Mouse (Mus musculus) liver, postnatal 0 days (tissue): ENCODE measurements at regions not wholly inside any gene's neighbourhood (a gene's known extent, or its start where the extent isn't known, plus 50 kb on each side); places are given as distances from the start of the nearest gene placed in this dataset.

Experiments
- CTCF ChIP-seq: sonication (generic); IDR thresholded peaks from 2 replicates; pipeline ENCODE4 v1.5.1; 2016; ENCODE audit warnings: antibody characterized with exemption, low read depth
- EP300 ChIP-seq: IDR thresholded peaks from 2 replicates; pipeline ENCODE4 v1.6.1; 2016; ENCODE audit warnings: antibody characterized with exemption, low read depth, mild to moderate bottlenecking

DNA sequence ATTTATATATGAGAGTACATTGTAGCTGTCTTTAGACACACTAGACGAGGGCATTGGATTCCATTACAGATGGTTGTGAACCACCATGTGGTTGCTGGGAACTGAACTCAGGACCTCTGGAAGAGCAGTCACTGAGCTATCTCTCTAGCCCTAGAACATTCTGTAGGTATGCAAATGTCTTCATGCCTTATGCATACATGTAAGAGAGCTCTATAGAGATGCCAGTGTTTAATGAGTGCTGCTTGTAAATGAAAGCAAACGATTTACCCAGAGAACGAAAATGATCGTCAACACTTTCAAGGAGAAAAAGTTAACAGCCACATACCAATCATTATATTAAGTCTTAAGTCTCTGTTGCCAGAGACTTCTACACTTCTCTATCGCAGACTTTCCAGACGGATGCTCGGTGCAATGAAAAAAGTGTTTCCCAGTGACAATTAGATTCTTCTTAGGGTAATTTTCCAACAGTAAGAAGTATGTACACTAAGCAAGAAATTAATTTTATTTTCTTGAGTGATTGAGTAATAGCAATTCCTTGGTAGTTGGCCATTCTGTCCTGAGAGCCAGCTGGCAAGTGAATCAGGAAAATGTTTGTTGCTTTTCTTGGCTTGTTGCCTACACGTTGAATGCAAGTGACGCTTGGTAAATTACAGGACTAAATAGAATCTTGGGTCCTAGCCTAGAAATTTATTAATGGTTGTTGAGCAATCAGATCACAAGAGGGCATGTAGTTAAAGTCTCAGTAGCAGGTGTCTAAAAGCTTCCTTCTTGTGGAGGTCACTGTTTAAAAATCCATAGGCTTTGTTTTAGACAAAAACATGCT is 366.3 kb downstream of the Cntnap4 start:
- no peak for TF ChIP-seq CTCF
- TF ChIP-seq EP300: no peak
